Mouse (Mus musculus) erythroblast, embryonic 14.5 days (primary cell): Measurements from ENCODE around the gene Gm13275.
"Not testable (repeated sequence)": the region's sequence is repeated elsewhere in the genome, so short reads cannot be mapped to it uniquely, and the experiment has no call there.

ENCODE experiments used
- GATA1 ChIP-seq: IDR thresholded peaks from 2 replicates; pipeline ENCODE4 v1.6.1; 2012; ENCODE audit warnings: low read length, inconsistent platforms, mixed read lengths
- TAL1 ChIP-seq: IDR thresholded peaks from 3 replicates; pipeline ENCODE4 v1.6.1; 2012; ENCODE audit warnings: low read length, inconsistent platforms, mixed read lengths

DNA sequence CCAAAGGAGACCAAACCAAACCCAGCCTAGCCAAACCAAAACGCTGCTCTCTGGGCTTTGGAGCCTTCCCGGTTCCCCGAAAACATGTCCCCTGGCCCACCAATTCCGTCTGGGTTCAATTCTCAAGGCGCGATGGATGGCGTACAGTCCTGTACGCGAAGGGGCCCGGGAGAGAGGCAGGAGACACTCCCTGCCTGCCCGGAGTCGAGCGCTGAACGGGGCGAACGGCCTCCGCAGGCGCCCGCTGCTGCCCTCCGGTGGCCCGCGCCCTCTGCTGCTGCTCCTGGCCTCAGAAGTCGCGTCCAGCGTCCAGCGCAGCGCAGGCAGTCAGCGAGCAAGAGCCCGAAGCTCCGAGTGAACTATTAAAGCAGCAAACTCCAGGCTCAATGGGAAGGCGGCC lies 12.0 kb upstream of the Gm13275 start:
- not testable (repeated sequence) for TF ChIP-seq GATA1, TAL1
